Mouse (Mus musculus): ENCODE measurements around the gene Cryba4. TPM values are rescaled to one million over a fixed set of nuclear protein-coding genes. Genes with fewer than 3 reads are reported as not detected.

Cryba4 gene
- polyA plus RNA-seq, 1 experiment, result 2.8 TPM

GRCm38 (mm10) chr5:112273746-112274463 is 21.6 kb upstream of the Cryba4 start:
- Histone ChIP-seq H3K36me3 (ENCODE audit: control insufficient read depth, insufficient read depth) (no peaks in the 10 kb centered on the region), H3K4me2 (ENCODE audit: low read depth) (no peak overlapping the region), H3ac (ENCODE audit: control insufficient read depth, insufficient read length) (no peak overlapping the region), H3K79me2 (ENCODE audit: control insufficient read depth, insufficient read depth) (peaks cover 21% of the 10 kb centered on the region), H3K4me3 (no peak overlapping the region), H3K27me3 (ENCODE audit: control insufficient read depth, insufficient read depth, insufficient read length) (no peaks in the 10 kb centered on the region)
- TF ChIP-seq TCF3 (IDR thresholded peaks at IDR 0.05; ENCODE audit: insufficient read length, low read depth), result no peak

DNA sequence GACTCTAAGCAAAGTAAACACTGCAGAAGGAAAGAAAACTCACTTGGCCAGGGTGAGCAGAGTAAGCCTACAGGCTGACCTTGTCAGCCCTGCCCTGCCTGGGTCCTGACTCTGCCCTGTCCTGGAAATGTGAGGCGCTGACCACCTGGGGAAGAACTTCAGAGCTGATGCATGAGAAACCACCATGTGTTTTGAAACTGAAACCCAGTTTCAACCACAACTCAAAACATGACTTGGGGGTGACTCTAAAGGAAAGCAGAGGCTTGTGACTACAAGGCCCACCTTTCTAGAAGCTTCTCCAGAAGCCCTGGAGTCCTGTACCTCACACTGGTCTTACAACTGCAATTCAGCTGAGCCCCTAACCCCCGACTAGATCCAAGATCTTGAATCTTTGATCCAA is 20.6 kb upstream of the Cryba4 start:
- TF ChIP-seq POLR2AphosphoS2 (IDR thresholded peaks at IDR 0.05; ENCODE audit: insufficient read length, low read depth), result no peak
- no peak for TF ChIP-seq E2F4 (IDR thresholded peaks at IDR 0.05; ENCODE audit: insufficient read depth)
- TF ChIP-seq MAX (IDR thresholded peaks at IDR 0.05; ENCODE audit: low read depth), result no peak
- TF ChIP-seq MYOG (IDR thresholded peaks at IDR 0.05; ENCODE audit: control insufficient read depth in 1 of 3, insufficient read depth in 1 of 3, insufficient read length in 2 of 3, low read depth in 2 of 3), result no peak
- TF ChIP-seq POLR2A (IDR thresholded peaks at IDR 0.05; ENCODE audit: insufficient read length, low read depth), result no peak
- TF ChIP-seq USF1 (IDR thresholded peaks at IDR 0.05; ENCODE audit: low read depth), result no peak
- TF ChIP-seq TCF3 (IDR thresholded peaks at IDR 0.05; ENCODE audit: insufficient read length, low read depth), result no peak
- no peak for TF ChIP-seq SRF (IDR thresholded peaks at IDR 0.05; ENCODE audit: control insufficient read depth, insufficient read length, low read depth)
- no peak for TF ChIP-seq TCF12 (IDR thresholded peaks at IDR 0.05; ENCODE audit: insufficient read depth, poor library complexity, severe bottlenecking)
- no peak for TF ChIP-seq REST (IDR thresholded peaks at IDR 0.05; ENCODE audit: insufficient read depth, insufficient read length)
- TF ChIP-seq CEBPB (IDR thresholded peaks at IDR 0.05; ENCODE audit: insufficient read depth, poor library complexity, severe bottlenecking), result no peak
- no peak for TF ChIP-seq MYOD1 (IDR thresholded peaks at IDR 0.05; ENCODE audit: control insufficient read depth in 1 of 3, insufficient read length in 2 of 3, low read depth in 2 of 3)
- Histone ChIP-seq H3K27me3 (ENCODE audit: control insufficient read depth, insufficient read depth, insufficient read length) (no peaks in the 10 kb centered on the region), H3K4me3 (no peak overlapping the region), H3K4me2 (ENCODE audit: low read depth) (peak overlapping the region; percentile 82), H3K36me3 (ENCODE audit: control insufficient read depth, insufficient read depth) (no peaks in the 10 kb centered on the region), H3ac (ENCODE audit: control insufficient read depth, insufficient read length) (no peak overlapping the region), H3K79me2 (ENCODE audit: control insufficient read depth, insufficient read depth) (peaks cover 12% of the 10 kb centered on the region)

DNA sequence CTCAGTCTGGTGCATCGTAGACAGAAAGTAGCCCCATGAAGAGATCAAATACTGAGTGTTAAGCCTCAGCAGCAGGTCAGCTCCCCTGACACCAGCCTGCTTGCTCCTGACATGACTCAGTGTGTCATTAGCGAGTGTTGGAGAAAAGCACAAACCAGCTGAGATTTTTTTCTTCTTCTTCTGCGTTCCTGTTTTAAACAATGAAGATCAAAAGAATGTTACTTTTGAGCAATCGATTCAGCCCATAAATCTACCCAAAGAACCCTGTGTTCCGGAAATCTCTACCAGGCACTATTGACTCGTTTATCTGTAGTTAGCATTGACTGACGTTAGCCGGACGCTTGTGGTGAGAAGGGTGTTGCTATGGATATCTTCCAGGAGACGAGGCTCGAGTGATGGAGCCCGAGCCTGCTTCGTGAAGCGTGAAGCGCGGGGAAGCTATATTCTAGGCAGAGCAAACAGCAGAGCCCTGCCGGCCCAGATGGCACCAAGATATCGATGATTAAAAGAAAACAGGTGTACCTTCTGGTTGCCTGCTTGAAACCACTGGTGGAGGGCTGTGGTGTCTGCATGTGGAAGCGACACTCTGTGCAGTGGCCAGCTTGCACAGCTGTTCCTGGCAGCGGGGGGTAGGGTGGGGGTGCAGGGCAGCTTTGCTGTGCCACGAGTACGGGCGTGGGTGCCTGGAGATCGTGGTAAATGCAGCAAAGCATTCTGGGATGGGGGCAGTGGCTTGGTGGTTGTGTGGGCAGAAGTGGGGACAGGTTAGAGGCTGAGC is 18.6 kb upstream of the Cryba4 start:
- H3K79me2 ChIP-seq (ENCODE audit: control insufficient read depth, insufficient read depth), result no peaks in the 10 kb centered on the region
- H3K4me2 ChIP-seq (ENCODE audit: low read depth), result peak overlapping the region; percentile 82
- peak overlapping the region; percentile 10 for H3K4me3 ChIP-seq
- no peaks in the 10 kb centered on the region for H3K27me3 ChIP-seq (ENCODE audit: control insufficient read depth, insufficient read depth, insufficient read length)
- no peaks in the 10 kb centered on the region for H3K36me3 ChIP-seq (ENCODE audit: control insufficient read depth, insufficient read depth)
- TF ChIP-seq MYOD1 (IDR thresholded peaks at IDR 0.05; ENCODE audit: control insufficient read depth in 1 of 3, insufficient read length in 2 of 3, low read depth in 2 of 3) (peak; percentile 38 to 98 (median 98)), MYOG (IDR thresholded peaks at IDR 0.05; ENCODE audit: control insufficient read depth in 1 of 3, insufficient read depth in 1 of 3, insufficient read length in 2 of 3, low read depth in 2 of 3) (peak; percentile 69 to 99 (median 99)), TCF12 (IDR thresholded peaks at IDR 0.05; ENCODE audit: insufficient read depth, poor library complexity, severe bottlenecking) (peak; percentile 87), MAX (IDR thresholded peaks at IDR 0.05; ENCODE audit: low read depth) (no peak), TCF3 (IDR thresholded peaks at IDR 0.05; ENCODE audit: insufficient read length, low read depth) (peak; percentile 91)
- H3ac ChIP-seq (ENCODE audit: control insufficient read depth, insufficient read length), result no peak overlapping the region

DNA sequence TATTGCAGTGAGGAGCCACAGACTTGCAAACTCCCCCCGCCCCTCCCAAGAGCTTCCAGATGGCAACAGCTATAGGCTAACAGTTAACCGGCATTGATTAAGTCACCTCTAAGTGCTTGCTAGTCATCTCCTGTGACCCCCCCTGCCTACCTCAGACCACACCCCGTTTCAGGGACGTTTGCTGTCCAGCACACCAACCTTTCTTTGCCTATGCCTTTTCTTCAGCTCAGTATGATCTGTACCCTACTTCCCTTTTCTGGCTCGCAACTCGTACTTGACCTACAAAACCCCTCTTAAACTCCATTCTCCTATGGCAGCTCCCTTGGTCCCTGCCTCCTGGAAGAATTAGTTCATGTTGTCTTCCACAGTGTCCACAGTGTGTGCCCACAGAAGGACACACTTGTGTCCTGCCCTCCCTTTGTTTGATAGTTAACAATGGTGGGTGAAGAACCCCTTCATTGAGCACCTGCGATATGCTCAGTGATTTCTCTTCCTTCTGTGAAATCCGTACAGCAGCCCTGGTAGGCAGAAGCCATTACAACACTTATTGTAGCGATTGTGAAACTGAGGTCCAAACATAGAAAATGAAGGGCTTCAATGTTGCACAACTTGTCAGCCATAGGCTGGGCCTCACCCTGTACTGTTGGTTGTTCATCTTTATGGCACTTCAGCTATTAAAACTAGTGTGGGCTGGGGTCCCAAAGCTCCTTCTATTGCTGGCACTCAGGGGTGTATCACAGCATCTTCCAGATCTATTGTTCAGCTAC is 13.9 kb upstream of the Cryba4 start:
- Histone ChIP-seq H3K36me3 (ENCODE audit: control insufficient read depth, insufficient read depth) (no peaks in the 10 kb centered on the region), H3ac (ENCODE audit: control insufficient read depth, insufficient read length) (no peak overlapping the region), H3K79me2 (ENCODE audit: control insufficient read depth, insufficient read depth) (no peaks in the 10 kb centered on the region), H3K27me3 (ENCODE audit: control insufficient read depth, insufficient read depth, insufficient read length) (no peaks in the 10 kb centered on the region), H3K4me3 (no peak overlapping the region), H3K4me2 (ENCODE audit: low read depth) (no peak overlapping the region)
- TF ChIP-seq MAX (IDR thresholded peaks at IDR 0.05; ENCODE audit: low read depth) (no peak), E2F4 (IDR thresholded peaks at IDR 0.05; ENCODE audit: insufficient read depth) (no peak), POLR2AphosphoS2 (IDR thresholded peaks at IDR 0.05; ENCODE audit: insufficient read length, low read depth) (no peak), USF1 (IDR thresholded peaks at IDR 0.05; ENCODE audit: low read depth) (no peak), TCF12 (IDR thresholded peaks at IDR 0.05; ENCODE audit: insufficient read depth, poor library complexity, severe bottlenecking) (no peak), MYOD1 (IDR thresholded peaks at IDR 0.05; ENCODE audit: control insufficient read depth in 1 of 3, insufficient read length in 2 of 3, low read depth in 2 of 3) (no peak), MYOG (IDR thresholded peaks at IDR 0.05; ENCODE audit: control insufficient read depth in 1 of 3, insufficient read depth in 1 of 3, insufficient read length in 2 of 3, low read depth in 2 of 3) (no peak), REST (IDR thresholded peaks at IDR 0.05; ENCODE audit: insufficient read depth, insufficient read length) (no peak), TCF3 (IDR thresholded peaks at IDR 0.05; ENCODE audit: insufficient read length, low read depth) (no peak), CEBPB (IDR thresholded peaks at IDR 0.05; ENCODE audit: insufficient read depth, poor library complexity, severe bottlenecking) (no peak), SRF (IDR thresholded peaks at IDR 0.05; ENCODE audit: control insufficient read depth, insufficient read length, low read depth) (no peak), POLR2A (IDR thresholded peaks at IDR 0.05; ENCODE audit: insufficient read length, low read depth) (no peak)
